Mouse (Mus musculus) ES-E14 (cell line): ENCODE results near the gene Ikzf3. TPM values are rescaled to one million over a fixed set of nuclear protein-coding genes. Genes with fewer than 3 reads are reported as not detected.

ENCODE experiments used
- DNase-seq: peaks from one replicate; pipeline ENCODE4 v3.0.0-alpha.2; 2013; ENCODE audit warnings: low read depth, low spot score
- H3K27ac ChIP-seq: 2 replicates; pipeline ENCODE4 v1.5.1; 2012; ENCODE audit warnings: low read depth, mild to moderate bottlenecking, low read length, moderate library complexity, mixed read lengths; ENCODE audit not compliant: poor library complexity, insufficient read depth, severe bottlenecking
- H3K36me3 ChIP-seq: 2 replicates; pipeline ENCODE4 v1.6.1; 2012; ENCODE audit warnings: mild to moderate bottlenecking, low read length, moderate library complexity, mixed read lengths; ENCODE audit not compliant: control insufficient read depth, poor library complexity, insufficient read depth, severe bottlenecking
- H3K4me1 ChIP-seq, 2 experiments: fragments of 150-350 bp in 1 of 2; sonication (generic) in 1 of 2; 2 replicates each; pipeline ENCODE4 v1.6.1; 2012; ENCODE audit warnings: low read length in 2 of 2, mild to moderate bottlenecking in 1 of 2, mixed read lengths in 1 of 2; ENCODE audit not compliant: control insufficient read depth in 2 of 2, insufficient read depth in 2 of 2, poor library complexity in 1 of 2
- H3K4me3 ChIP-seq, 2 experiments: fragments of 150-350 bp in 1 of 2; sonication (generic) in 1 of 2; 2 replicates each; pipeline ENCODE4 v1.5.1; 2012; ENCODE audit warnings: low read length in 2 of 2, low read depth in 1 of 2, mild to moderate bottlenecking in 1 of 2, mixed read lengths in 1 of 2; ENCODE audit not compliant: insufficient read depth in 1 of 2, poor library complexity in 1 of 2, severe bottlenecking in 1 of 2
- H3K9ac ChIP-seq: 2 replicates; pipeline ENCODE4 v1.6.1; 2012; ENCODE audit warnings: low read depth, mild to moderate bottlenecking, low read length, mixed read lengths; ENCODE audit not compliant: poor library complexity, insufficient read depth, severe bottlenecking
- H3K9me3 ChIP-seq: fragments of 150-350 bp; sonication (generic); 2 replicates; pipeline ENCODE4 v1.6.1; 2012; ENCODE audit warnings: low read depth, mild to moderate bottlenecking, low read length; ENCODE audit not compliant: control insufficient read depth, insufficient read depth
- CHD2 ChIP-seq: IDR thresholded peaks from 2 replicates; pipeline ENCODE4 v1.6.1; 2014; ENCODE audit warnings: mild to moderate bottlenecking, low read depth, low read length, inconsistent platforms
- HCFC1 ChIP-seq: IDR thresholded peaks from 2 replicates; pipeline ENCODE4 v1.6.1; 2012; ENCODE audit warnings: low read length, inconsistent platforms, borderline replicate concordance; ENCODE audit not compliant: insufficient read depth
- MAFK ChIP-seq: IDR thresholded peaks from 2 replicates; pipeline ENCODE4 v1.6.1; 2014; ENCODE audit warnings: mild to moderate bottlenecking, low read depth, low read length, inconsistent platforms; ENCODE audit not compliant: insufficient read depth
- ZC3H11A ChIP-seq: IDR thresholded peaks from 2 replicates; pipeline ENCODE4 v1.6.1; 2012; ENCODE audit warnings: low read depth, mild to moderate bottlenecking, inconsistent platforms, low read length, borderline replicate concordance
- ZNF384 ChIP-seq: IDR thresholded peaks from 2 replicates; pipeline ENCODE4 v1.6.1; 2012; ENCODE audit warnings: low read depth, low read length, inconsistent platforms
- in situ Hi-C, 2 experiments: fragments of 600-800 bp; cut with MboI; formaldehyde crosslinking; loops; one replicate each; pipeline ENCODE4 v1.15.1; 2025; ENCODE audit warnings: low sequenced_read_pairs in 2 of 2, inconsistent platforms in 1 of 2; ENCODE audit not compliant: unreplicated experiment in 2 of 2
- total RNA-seq: library from RNA; depleted of rRNA; stranded (reverse); fragments of 300-350 nt; gene quantifications from 2 replicates; pipeline ENCODE4 v1.2.3, GENCODE M21; 2012

The Ikzf3 gene
- total RNA-seq, 1 experiment, result 0.58 TPM

- Histone ChIP-seq H3K9ac (no peak overlapping the region), H3K4me1 (no peaks in the 10 kb centered on the region), H3K27ac (no peak overlapping the region), H3K4me3 (no peak overlapping the region), H3K9me3 (no peaks in the 10 kb centered on the region), H3K36me3 (no peaks in the 10 kb centered on the region)
- no peak for DNase-seq
- in situ Hi-C loops, result no loop called here
- TF ChIP-seq HCFC1 (no peak), ZNF384 (no peak), ZC3H11A (no peak), CHD2 (no peak), MAFK (no peak)
These were observed 32.4 kb downstream of the Ikzf3 start for GRCm38 (mm10) chr11:98513356-98513936.

- no peaks in the 10 kb centered on the region for H3K36me3 ChIP-seq
- no peaks in the 10 kb centered on the region for H3K4me1 ChIP-seq
- H3K4me3 ChIP-seq, result no peak overlapping the region
- H3K9me3 ChIP-seq, result no peaks in the 10 kb centered on the region
- in situ Hi-C loops, result no loop called here
- no peak overlapping the region for H3K27ac ChIP-seq
- no peak overlapping the region for H3K9ac ChIP-seq
- no peak for DNase-seq
- no peak for TF ChIP-seq HCFC1
- TF ChIP-seq ZC3H11A, result no peak
- TF ChIP-seq MAFK, result no peak
- TF ChIP-seq CHD2, result no peak
- TF ChIP-seq ZNF384, result no peak
These were observed 33.0 kb downstream of the Ikzf3 start for GRCm38 (mm10) chr11:98512881-98513280.

GRCm38 (mm10) chr11:98510125-98510524 lies 35.7 kb downstream of the Ikzf3 start:
- H3K27ac ChIP-seq, result no peak overlapping the region
- H3K9ac ChIP-seq, result no peak overlapping the region
- in situ Hi-C loops, result no loop called here
- H3K4me3 ChIP-seq, result no peak overlapping the region
- no peaks in the 10 kb centered on the region for H3K4me1 ChIP-seq
- no peak for TF ChIP-seq MAFK
- TF ChIP-seq HCFC1, result no peak
- no peak for TF ChIP-seq CHD2
- TF ChIP-seq ZNF384, result no peak
- no peak for TF ChIP-seq ZC3H11A
- H3K36me3 ChIP-seq, result no peaks in the 10 kb centered on the region
- H3K9me3 ChIP-seq, result no peaks in the 10 kb centered on the region
- DNase-seq, result no peak

GRCm38 (mm10) chr11:98509434-98509833 lies 36.4 kb downstream of the Ikzf3 start:
- in situ Hi-C loops, result no loop called here
- DNase-seq, result no peak
- no peak overlapping the region for H3K27ac ChIP-seq
- no peak overlapping the region for H3K9ac ChIP-seq
- no peaks in the 10 kb centered on the region for H3K9me3 ChIP-seq
- TF ChIP-seq HCFC1, result no peak
- no peak for TF ChIP-seq MAFK
- no peak for TF ChIP-seq ZC3H11A
- TF ChIP-seq ZNF384, result no peak
- no peak for TF ChIP-seq CHD2
- H3K36me3 ChIP-seq, result no peaks in the 10 kb centered on the region
- no peaks in the 10 kb centered on the region for H3K4me1 ChIP-seq
- H3K4me3 ChIP-seq, result no peak overlapping the region

GRCm38 (mm10) chr11:98504926-98505325 lies 40.9 kb downstream of the Ikzf3 start:
- in situ Hi-C loops, result no loop called here
- DNase-seq, result no peak
- Histone ChIP-seq H3K4me3 (no peak overlapping the region), H3K9me3 (no peaks in the 10 kb centered on the region), H3K36me3 (no peaks in the 10 kb centered on the region), H3K4me1 (0 out of 4 replicates have a peak, but pooled peaks cover 0 to 2% of the 10 kb centered on the region in 2 experiments), H3K9ac (no peak overlapping the region), H3K27ac (no peak overlapping the region)
- no peak for TF ChIP-seq HCFC1
- no peak for TF ChIP-seq MAFK
- no peak for TF ChIP-seq ZC3H11A
